ENCODE assay signal across 23 mouse cellular contexts in genomic region chr12:35702674-35703073, GRCm38 (mm10).
A peak's percentile ranks its signal among the peaks of the same experiment; 100 is the strongest.
DNase-seq lines count a peak whose midpoint lies in the region; ATAC-seq and TF ChIP-seq lines count a peak whose summit lies in the region.
"Had no signal": no experiment of that assay in that cellular context is flagged by ENCODE, and none has a peak within 500 bp of the region (broad histone marks: within the 10 kb centered on the region; RNA-seq: fewer than 3 reads in every experiment).

No protein-coding gene starts in this region.

- 60% methylated on average over 7 of the region's 7 CpGs for WGBS in limb, embryonic 14.5 days
- 78% methylated on average over 7 of the region's 7 CpGs for WGBS in limb, embryonic 10.5 days

- no peak for ATAC-seq in limb, embryonic 14.5 days (ENCODE audit: low FRiP score, low read depth)
- ATAC-seq: activated CD4-positive, CD25-positive, alpha-beta regulatory T cell, adult 4 months; forebrain, embryonic 14.5 days had no signal

- no peaks in the 10 kb centered on the region for H3K79me2 ChIP-seq in myocyte (ENCODE audit: control insufficient read depth, insufficient read depth)

- TF ChIP-seq POLR2A in limb, embryonic 14.5 days (IDR thresholded peaks at IDR 0.05; ENCODE audit: borderline replicate concordance, extremely low read depth, insufficient read depth, insufficient read length): no peak
- no peak for TF ChIP-seq POLR2A in myocyte (IDR thresholded peaks at IDR 0.05; ENCODE audit: insufficient read length, low read depth)

- peak; percentile 3 for DNase-seq in limb, embryonic 14.5 days (ENCODE audit: low spot score)
- no peak for DNase-seq in limb, embryonic 10.5 days (ENCODE audit: low spot score)
- DNase-seq in lung, postnatal 10 days: peak; percentile 7
- DNase-seq in lung, adult 18-20 months: no peak
- peak; percentile 43 for DNase-seq in NIH3T3 (ENCODE audit: low read depth)
- no peak for DNase-seq in heart, postnatal 36 days
- DNase-seq in heart, adult 11 months: no peak
- DNase-seq: adrenal gland, postnatal 14 days; cerebellum, adult 18-20 months; cerebellum, postnatal 10 days; gastrocnemius, postnatal 10 days; heart, adult 2 months; heart, postnatal 14 days had no signal

- H3K9ac ChIP-seq in limb, embryonic 14.5 days (ENCODE audit: low read depth, low read length, severe bottlenecking): no peak overlapping the region
- H3K9ac ChIP-seq: heart, embryonic 15.5 days; hindbrain, embryonic 14.5 days had no signal

- H3K4me2 ChIP-seq in limb, embryonic 14.5 days (replicated peaks; ENCODE audit: low read depth, low read length, severe bottlenecking): no peak overlapping the region
- peak overlapping the region; percentile 72 for H3K4me2 ChIP-seq in myocyte (ENCODE audit: low read depth)
- H3K4me2 ChIP-seq: heart, embryonic 11.5 days; heart, embryonic 15.5 days; hindbrain, embryonic 14.5 days had no signal

- H3K27ac ChIP-seq in limb, embryonic 14.5 days (replicated peaks; ENCODE audit: low read depth, low read length): no peak overlapping the region
- no peak overlapping the region for H3K27ac ChIP-seq in limb, embryonic 10.5 days
- H3K27ac ChIP-seq: embryonic facial prominence, embryonic 10.5 days; forebrain, embryonic 10.5 days; heart, adult 2 months; heart, embryonic 15.5 days; hindbrain, embryonic 10.5 days; hindbrain, embryonic 14.5 days had no signal

- intact Hi-C loops in heart, postnatal 36 days (cut with DNase I): no loop called here

- H3K36me3 ChIP-seq in limb, embryonic 14.5 days (ENCODE audit: control insufficient read depth, insufficient read depth, low read length): no peaks in the 10 kb centered on the region
- H3K36me3 ChIP-seq in limb, embryonic 10.5 days: no peaks in the 10 kb centered on the region
- no peaks in the 10 kb centered on the region for H3K36me3 ChIP-seq in myocyte (ENCODE audit: control insufficient read depth, insufficient read depth)
- H3K36me3 ChIP-seq: embryonic facial prominence, embryonic 10.5 days; forebrain, embryonic 10.5 days; heart, embryonic 15.5 days; hindbrain, embryonic 10.5 days had no signal

- no peaks in the 10 kb centered on the region for H3K27me3 ChIP-seq in limb, embryonic 14.5 days (ENCODE audit: control insufficient read depth, insufficient read depth, low read length)
- H3K27me3 ChIP-seq in limb, embryonic 10.5 days (ENCODE audit: low read depth, poor library complexity, severe bottlenecking): no peaks in the 10 kb centered on the region
- no peaks in the 10 kb centered on the region for H3K27me3 ChIP-seq in myocyte (ENCODE audit: control insufficient read depth, insufficient read depth, insufficient read length)
- H3K27me3 ChIP-seq: heart, embryonic 15.5 days had no signal

- H3K4me1 ChIP-seq in limb, embryonic 14.5 days (ENCODE audit: control insufficient read depth, insufficient read depth, low read length): no peaks in the 10 kb centered on the region
- no peaks in the 10 kb centered on the region for H3K4me1 ChIP-seq in limb, embryonic 10.5 days
- H3K4me1 ChIP-seq: embryonic facial prominence, embryonic 10.5 days; forebrain, embryonic 10.5 days; hindbrain, embryonic 10.5 days had no signal

- H3K9me3 ChIP-seq in limb, embryonic 14.5 days (ENCODE audit: control insufficient read depth, low read length): no peaks in the 10 kb centered on the region
- H3K9me3 ChIP-seq in limb, embryonic 10.5 days (replicated peaks): no peaks in the 10 kb centered on the region
- H3K9me3 ChIP-seq: embryonic facial prominence, embryonic 10.5 days; forebrain, embryonic 10.5 days; heart, embryonic 15.5 days; hindbrain, embryonic 10.5 days had no signal

- H3ac ChIP-seq in myocyte (ENCODE audit: control insufficient read depth, insufficient read length): no peak overlapping the region

- no peak overlapping the region for H3K4me3 ChIP-seq in limb, embryonic 14.5 days (replicated peaks; ENCODE audit: low read length)
- no peak overlapping the region for H3K4me3 ChIP-seq in limb, embryonic 10.5 days
- no peak overlapping the region for H3K4me3 ChIP-seq in myocyte
- H3K4me3 ChIP-seq: embryonic facial prominence, embryonic 10.5 days; erythroblast, embryonic 14.5 days; forebrain, embryonic 10.5 days; heart, adult 2 months; heart, embryonic 15.5 days; hindbrain, embryonic 10.5 days had no signal

TF ChIP-seq in myocyte, 11 proteins besides CTCF, POLR2A, EP300 and RAD21:
- TF ChIP-seq CEBPB (IDR thresholded peaks at IDR 0.05; ENCODE audit: insufficient read depth, poor library complexity, severe bottlenecking) (peak; percentile 45; the same call in 1 of the 2 replicates), TCF12 (IDR thresholded peaks at IDR 0.05; ENCODE audit: insufficient read depth, poor library complexity, severe bottlenecking) (no peak), REST (IDR thresholded peaks at IDR 0.05; ENCODE audit: insufficient read depth, insufficient read length) (no peak)

Comparison
In these comparisons a context has a peak if more than half of its experiments do, and no peak if none do; other contexts are left out.
1. DNase-seq: peak in limb, embryonic 14.5 days (single experiment), lung, postnatal 10 days (single experiment) and NIH3T3 (single experiment); none in limb, embryonic 10.5 days (single experiment), lung, adult 18-20 months (0 of 2), heart, postnatal 36 days (0 of 2) and heart, adult 11 months (single experiment).